Mouse (Mus musculus) olfactory bulb, adult 2 months (tissue): Measurements from ENCODE around the gene Hoxa5.

Experiments used
- CTCF ChIP-seq: fragments of 200-500 bp; IDR thresholded peaks from 2 replicates; pipeline ENCODE4 v1.5.1; 2012; ENCODE audit warnings: low read depth, mild to moderate bottlenecking, low read length, moderate library complexity; ENCODE audit not compliant: insufficient read depth
- POLR2A ChIP-seq: fragments of 200-500 bp; IDR thresholded peaks from 2 replicates; pipeline ENCODE4 v1.6.1; 2012; ENCODE audit warnings: mild to moderate bottlenecking, low read depth, low read length, moderate library complexity; ENCODE audit not compliant: insufficient read depth

GRCm38 (mm10) chr6:52194690-52195089 lies 9.7 kb downstream of the Hoxa5 start:
- TF ChIP-seq CTCF: no peak
- TF ChIP-seq POLR2A: no peak
